Mouse (Mus musculus) left cerebral cortex, adult 18-20 months (tissue): ENCODE measurements around the gene Fam117b. TPM values are rescaled to one million over a fixed set of nuclear protein-coding genes. Genes with fewer than 3 reads are reported as not detected.
A peak's percentile ranks its signal among the peaks of the same experiment; 100 is the strongest.

Experiments used
- DNase-seq, 2 experiments: peaks; one replicate each; pipeline ENCODE4 v3.0.0; 2021 to 2022; ENCODE audit warnings: low spot score in 2 of 2, mixed read lengths in 1 of 2
- total RNA-seq, 2 experiments: library from RNA; stranded (reverse); gene quantifications; 2 replicates each; pipeline ENCODE4 v1.2.3; 2021

Fam117b gene
- total RNA-seq, 2 experiments from 2014 or later, result 55.5 to 56.7 TPM

DNA sequence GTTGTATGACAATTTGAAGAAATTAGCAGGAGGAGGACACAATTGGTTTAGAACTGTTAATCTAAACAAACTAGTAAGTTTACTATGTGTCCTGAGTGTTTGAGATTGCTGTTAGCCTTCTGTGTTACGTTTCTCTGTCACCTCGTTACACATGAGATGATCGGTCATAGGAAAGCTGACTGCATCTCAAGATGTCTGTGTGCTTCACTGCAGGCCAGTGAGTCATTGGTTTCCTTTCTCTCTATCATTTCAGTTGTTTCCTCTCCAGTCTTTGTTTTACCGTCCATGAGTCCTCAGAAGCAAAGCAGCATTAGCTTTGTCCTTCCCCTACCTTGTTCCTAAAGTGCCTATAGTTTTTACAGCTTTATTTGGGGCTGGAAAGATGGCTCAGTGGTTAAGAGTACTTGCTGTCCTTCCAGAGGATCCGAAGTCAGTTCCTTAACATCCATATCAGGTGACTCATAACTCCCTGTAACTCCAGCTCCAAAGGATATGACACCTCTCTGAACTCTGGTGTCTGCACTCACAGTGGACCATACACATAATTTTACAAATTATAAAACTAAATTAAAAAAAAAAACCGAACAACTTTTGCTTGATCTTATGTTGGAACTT lies 53.5 kb downstream of the Fam117b start:
- DNase-seq, result no peak

DNA sequence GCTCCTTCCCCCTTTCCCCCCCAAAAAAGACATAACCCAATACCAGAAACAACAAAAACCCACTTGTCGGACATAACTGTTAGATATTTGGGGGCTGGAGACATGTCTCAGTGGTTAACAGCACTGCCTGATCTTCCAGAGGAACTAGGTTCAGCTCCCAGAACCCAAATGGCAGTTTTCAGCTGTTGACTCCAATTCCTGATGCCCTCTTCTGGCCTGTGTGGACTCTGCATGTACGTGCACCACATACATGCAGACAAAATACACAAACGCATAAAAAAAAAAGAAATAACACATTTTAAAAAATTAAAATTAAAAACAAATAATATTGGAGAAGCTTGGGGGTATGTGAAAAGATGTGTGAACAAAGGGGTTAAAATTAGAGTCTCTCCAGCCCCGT lies 54.5 kb downstream of the Fam117b start:
- DNase-seq, result no peak

DNA sequence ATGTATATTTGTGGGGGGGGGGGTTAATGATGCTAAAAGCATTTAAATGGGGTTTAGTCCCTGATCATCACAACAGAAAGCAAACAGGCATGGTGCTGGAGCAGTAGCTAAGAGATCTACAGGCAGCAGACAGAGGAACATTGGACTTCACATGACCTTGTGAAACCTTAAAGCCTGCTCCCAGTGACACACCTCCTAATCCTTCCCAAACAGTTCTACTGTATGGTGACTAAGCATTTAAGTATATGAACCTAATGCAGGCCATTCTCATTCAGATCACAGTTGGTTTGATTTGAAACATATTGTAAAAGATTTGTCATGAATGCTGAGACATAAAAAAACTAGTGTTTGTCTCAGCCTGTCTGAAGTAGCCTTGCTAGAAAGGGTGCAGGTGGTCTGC lies 73.8 kb downstream of the Fam117b start:
- DNase-seq, result no peak

DNA sequence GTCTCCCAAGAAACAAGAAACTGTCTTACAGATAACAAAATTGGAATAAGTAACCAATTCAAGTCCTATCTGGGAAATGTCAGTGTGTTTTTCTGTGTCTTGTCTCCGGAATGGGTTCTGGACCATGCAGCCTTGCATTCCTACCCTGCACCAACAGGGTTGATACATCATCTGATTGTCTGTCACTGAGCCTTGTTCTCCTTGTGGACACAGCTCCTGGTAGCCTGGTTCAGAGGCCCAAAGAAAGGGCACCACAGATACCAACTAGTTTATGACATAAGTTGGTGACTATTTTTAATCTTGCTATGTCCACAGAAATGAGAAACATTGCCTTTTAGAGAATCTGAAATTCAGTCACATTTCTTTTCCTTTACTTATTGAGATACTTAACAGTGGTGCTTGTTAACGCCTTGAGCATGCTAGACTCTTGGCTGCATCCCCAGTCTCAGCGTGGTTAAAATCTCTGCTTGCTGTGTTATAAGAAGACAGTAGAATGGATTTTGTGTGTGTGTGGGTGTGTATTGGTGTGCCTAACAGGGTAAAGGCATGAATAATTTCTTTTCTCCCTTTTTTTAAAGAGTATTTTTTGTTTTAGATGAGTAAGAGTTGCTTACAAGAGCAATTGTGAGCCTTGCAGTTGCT lies 74.7 kb downstream of the Fam117b start:
- DNase-seq, result peak; percentile 52 to 73

DNA sequence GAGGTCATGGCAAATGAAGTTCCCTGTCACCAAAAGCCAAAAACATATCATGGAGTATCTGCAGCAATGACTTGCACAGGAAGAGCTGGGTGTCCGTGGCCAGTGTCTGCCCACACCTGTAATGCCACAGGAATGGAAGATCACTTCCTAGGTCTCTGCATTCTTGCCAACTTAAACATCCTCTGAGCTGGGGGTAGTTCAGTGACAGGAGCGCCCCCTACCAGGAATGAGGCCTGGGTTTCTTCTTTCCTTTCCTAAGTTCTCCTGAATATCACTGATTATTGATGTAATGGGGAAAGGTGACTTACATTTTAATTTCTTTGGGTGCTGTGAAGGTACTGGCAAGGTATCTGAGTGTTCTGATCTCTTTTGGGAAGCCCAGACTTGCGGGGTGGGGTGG lies 82.8 kb downstream of the Fam117b start:
- DNase-seq, result no peak

DNA sequence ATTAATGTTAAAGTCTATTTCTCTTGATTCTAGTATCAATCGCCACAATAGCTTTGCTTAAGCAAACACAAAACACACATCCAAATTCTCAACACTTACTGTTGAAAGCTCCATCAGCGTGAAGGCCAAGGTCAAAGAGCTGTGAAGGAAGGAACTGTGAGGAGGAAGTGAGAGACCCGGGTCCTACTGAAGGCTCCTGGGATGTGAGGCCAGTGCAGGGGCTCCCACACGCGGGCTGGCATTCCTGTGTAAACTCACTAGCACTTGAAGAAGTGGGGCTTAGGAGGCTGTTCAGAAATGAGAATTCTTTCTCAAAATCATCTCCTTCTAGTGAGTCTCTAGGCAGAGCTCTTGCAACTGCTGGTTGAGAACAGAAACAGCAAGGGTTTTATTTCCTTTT lies 84.5 kb downstream of the Fam117b start:
- no peak for DNase-seq

GRCm38 (mm10) chr1:60000319-60000718 lies 87.5 kb downstream of the Fam117b start:
- no peak for DNase-seq

- no peak for DNase-seq
These were observed 94.5 kb downstream of the Fam117b start for GRCm38 (mm10) chr1:60007337-60007736.

- DNase-seq, result no peak
These were observed 95.9 kb downstream of the Fam117b start for GRCm38 (mm10) chr1:60008743-60009142.

DNA sequence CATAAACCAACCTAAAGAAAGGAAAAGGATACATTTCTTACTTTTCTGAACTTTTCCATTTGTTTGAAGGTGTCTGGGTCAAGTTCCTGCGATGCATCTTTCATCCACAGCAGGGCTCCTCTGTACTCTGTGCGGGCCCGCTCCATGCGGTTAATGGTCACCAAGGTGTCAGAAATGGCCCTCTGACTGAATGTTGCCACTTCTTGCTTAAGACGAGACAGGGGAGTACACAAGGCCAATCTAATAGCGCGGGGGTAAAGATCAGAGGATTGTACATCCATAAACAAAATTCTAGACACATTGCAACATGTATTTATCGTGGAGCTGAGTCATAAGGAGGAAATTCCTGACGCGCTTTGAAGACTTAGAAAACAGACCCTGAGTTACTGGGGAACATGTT lies 101.0 kb downstream of the Fam117b start:
- no peak for DNase-seq

- no peak for DNase-seq
These were observed 102.7 kb downstream of the Fam117b start for GRCm38 (mm10) chr1:60015511-60015910.

DNA sequence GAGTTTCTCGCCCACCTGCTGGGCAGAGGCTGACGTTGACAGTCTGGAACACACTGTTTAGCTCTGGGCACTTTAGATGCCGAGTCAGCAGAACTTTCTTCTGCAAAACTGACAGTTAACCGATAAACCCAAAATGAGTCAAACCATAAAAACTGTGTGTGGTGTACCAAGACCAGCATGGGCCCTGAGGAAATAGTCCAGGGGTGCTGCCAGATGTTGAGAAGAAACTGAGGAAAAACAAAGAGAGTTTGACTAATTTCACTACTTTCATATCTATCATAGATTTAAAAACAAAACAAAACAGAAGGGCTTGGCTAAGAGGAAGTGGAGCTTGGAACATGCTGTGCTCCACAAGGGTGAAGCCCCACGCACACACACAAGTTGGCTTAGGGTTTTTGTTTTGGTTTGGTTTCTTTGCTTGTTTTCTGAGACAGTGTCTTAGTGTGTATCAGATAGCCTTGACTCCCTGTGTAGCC lies 103.4 kb downstream of the Fam117b start:
- no peak for DNase-seq

GRCm38 (mm10) chr1:60017031-60017469 lies 104.2 kb downstream of the Fam117b start:
- DNase-seq, result no peak

Other genes with a start within 250 kb of the Fam117b start
- gene Sumo1, start 242.2 kb upstream of the Fam117b start, total RNA-seq, result 100 to 1,000 TPM; 123 to 129 TPM
- gene Nop58, start 228.0 kb upstream of the Fam117b start, total RNA-seq, result 10 to 100 TPM; 54.9 to 60.2 TPM
- 10 to 100 TPM; 90.8 to 91.0 TPM for gene Bmpr2, start 149.6 kb upstream of the Fam117b start, total RNA-seq
- 10 to 100 TPM; 37.9 to 40.2 TPM for gene Ica1l, start 130.2 kb downstream of the Fam117b start, total RNA-seq
- 10 to 100 TPM; 23.6 to 24.0 TPM for gene Carf, start 185.2 kb downstream of the Fam117b start, total RNA-seq
- 10 to 100 TPM; 32.1 to 32.8 TPM for gene Wdr12, start 185.6 kb downstream of the Fam117b start, total RNA-seq